Mouse (Mus musculus): ENCODE measurements at regions not wholly inside any gene's neighbourhood (a gene's known extent, or its start where the extent isn't known, plus 50 kb on each side); places are given as distances from the start of the nearest gene placed in this dataset.

DNA sequence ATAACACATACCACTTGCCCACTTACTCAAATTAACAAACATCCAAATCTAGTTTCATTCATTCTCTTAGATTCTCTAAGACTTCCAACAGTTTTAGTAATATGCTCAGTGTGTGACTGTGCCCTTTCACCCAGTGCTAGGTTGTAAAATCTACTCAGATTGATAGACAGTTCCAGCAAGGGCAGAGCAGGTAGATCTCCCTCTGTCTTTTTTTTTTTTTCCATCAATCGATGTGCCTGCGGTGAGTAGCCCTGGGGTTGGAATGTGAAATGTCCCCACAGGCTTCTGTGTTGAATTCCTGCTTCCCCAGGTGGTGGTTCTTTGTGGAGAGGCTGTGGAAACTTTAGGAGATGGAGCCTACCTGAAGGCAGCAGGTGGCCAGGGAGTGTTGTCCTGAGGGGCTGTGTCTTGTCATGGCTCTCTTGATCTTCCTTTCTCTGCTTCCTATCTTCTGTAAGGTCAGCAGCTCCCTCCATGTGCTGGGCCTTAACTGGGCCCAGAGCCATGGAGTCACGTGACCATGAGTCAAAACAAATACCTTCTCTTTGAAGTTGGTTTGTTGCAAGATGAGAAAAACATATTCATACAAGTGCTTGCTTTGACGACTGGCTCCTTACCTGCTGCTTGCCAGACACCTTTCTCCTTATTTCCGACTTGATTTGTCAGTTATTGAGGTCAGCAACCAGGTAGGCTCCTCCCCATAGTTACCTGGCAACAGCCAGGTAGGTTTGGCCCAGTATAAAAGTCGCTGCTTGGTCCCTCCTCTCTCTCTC is 394.5 kb downstream of the Etnk1 start:
- no peak for DNase-seq (ENCODE audit: low spot score)
- 58% methylated on average over 6 of the region's 6 CpGs for WGBS

DNA sequence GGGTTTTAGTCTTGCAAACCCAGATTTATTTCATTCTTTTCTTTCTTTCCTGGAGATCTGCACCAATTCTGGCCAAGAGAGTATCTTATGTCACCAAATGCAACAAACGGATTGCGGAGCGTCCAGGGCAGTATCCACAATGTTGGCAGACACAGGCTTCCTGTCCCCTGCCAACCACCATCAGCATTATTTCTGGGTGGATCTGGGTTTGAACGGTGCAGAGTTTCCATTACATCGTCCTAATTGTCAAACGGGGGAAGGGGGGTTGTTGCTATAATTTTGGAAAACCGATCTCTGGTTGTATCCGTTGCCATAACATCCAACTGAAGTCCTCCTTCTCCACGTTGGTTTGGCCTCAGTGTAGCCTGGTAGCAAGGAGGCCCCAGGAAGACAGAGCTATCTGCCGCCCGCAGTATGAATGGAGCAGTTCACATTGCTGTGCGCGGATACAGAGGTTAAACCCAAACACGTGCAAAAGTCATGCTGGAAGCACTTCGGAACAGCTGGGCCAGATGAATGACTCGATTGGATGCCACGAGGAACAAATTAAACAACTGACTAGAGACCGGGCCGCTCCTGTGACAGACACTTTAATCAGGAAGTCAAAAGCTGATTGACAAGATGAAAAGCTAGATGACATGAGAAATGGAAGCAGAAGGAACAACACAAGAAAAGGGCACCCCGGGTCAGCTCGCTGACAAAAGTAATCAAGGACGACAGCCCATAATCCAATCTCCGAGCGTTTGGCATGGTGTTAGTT is 404.5 kb downstream of the Etnk1 start:
- WGBS = 35% methylated on average over 24 of the region's 24 CpGs
- H3K4me3 ChIP-seq (ENCODE audit: low read depth, low read length) = no peak overlapping the region
- peak; percentile 78 for DNase-seq (ENCODE audit: low spot score)
- peaks cover 3% of the 10 kb centered on the region for H3K27me3 ChIP-seq (replicated peaks; ENCODE audit: control insufficient read depth, insufficient read depth, low read length)
- no peaks in the 10 kb centered on the region for H3K36me3 ChIP-seq (ENCODE audit: control insufficient read depth, insufficient read depth, low read length)
- H3K9me3 ChIP-seq (ENCODE audit: control insufficient read depth, low read length) = no peaks in the 10 kb centered on the region
- no peak overlapping the region for H3K9ac ChIP-seq (ENCODE audit: low read depth, low read length)
- no peaks in the 10 kb centered on the region for H3K4me1 ChIP-seq (ENCODE audit: control insufficient read depth, insufficient read depth, low read length)
- peak overlapping the region; percentile 23 for H3K4me2 ChIP-seq (ENCODE audit: low read depth, low read length)
- peak; percentile 77 for ATAC-seq (ENCODE audit: low read depth)
- 0 out of 2 replicates have a peak overlapping the region, but pooled peaks have one; percentile 53 for H3K27ac ChIP-seq (replicated peaks; ENCODE audit: low read depth, low read length)

More for the DNA sequence above, 394.5 kb downstream of the Etnk1 start:
- no peaks in the 10 kb centered on the region for H3K9me3 ChIP-seq (ENCODE audit: control insufficient read depth, low read length)
- H3K36me3 ChIP-seq (ENCODE audit: control insufficient read depth, insufficient read depth, low read length) = no peaks in the 10 kb centered on the region
- no peak overlapping the region for H3K9ac ChIP-seq (ENCODE audit: low read depth, low read length)
- H3K4me2 ChIP-seq (ENCODE audit: low read depth, low read length) = no peak overlapping the region
- ATAC-seq (ENCODE audit: low read depth) = no peak
- no peaks in the 10 kb centered on the region for H3K27me3 ChIP-seq (replicated peaks; ENCODE audit: control insufficient read depth, insufficient read depth, low read length)
- H3K27ac ChIP-seq (replicated peaks; ENCODE audit: low read depth, low read length) = no peak overlapping the region
- H3K4me1 ChIP-seq (ENCODE audit: control insufficient read depth, insufficient read depth, low read length) = 0 out of 2 replicates have a peak, but pooled peaks cover 4% of the 10 kb centered on the region
- H3K4me3 ChIP-seq (ENCODE audit: low read depth, low read length) = no peak overlapping the region

DNA sequence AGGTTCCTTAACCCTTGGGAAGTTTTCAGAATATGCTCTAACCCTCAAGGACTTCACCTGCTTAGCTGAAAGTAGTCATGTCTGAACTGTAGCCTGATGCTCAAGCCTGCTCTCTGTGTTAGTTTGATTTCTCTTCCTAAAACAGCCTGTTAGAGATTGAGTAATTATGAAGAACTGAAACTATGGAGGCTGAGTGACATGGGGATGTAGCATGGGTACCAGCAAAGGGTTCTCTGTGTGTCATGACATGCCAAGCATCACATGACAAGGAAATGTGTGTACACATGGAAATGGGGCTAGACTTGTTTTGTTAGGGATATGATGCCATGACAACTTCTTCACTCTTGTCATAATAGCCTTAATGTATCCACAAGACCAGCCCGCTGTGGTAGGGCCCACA is 412.2 kb downstream of the Etnk1 start:
- Histone ChIP-seq H3K4me1 (ENCODE audit: control insufficient read depth, insufficient read depth, low read length) (no peaks in the 10 kb centered on the region), H3K9ac (ENCODE audit: low read depth, low read length) (no peak overlapping the region), H3K27me3 (replicated peaks; ENCODE audit: control insufficient read depth, insufficient read depth, low read length) (0 out of 2 replicates have a peak, but pooled peaks cover 3% of the 10 kb centered on the region), H3K36me3 (ENCODE audit: control insufficient read depth, insufficient read depth, low read length) (no peaks in the 10 kb centered on the region), H3K9me3 (ENCODE audit: control insufficient read depth, low read length) (no peaks in the 10 kb centered on the region), H3K4me3 (ENCODE audit: low read depth, low read length) (no peak overlapping the region), H3K27ac (replicated peaks; ENCODE audit: low read depth, low read length) (no peak overlapping the region), H3K4me2 (ENCODE audit: low read depth, low read length) (no peak overlapping the region)
- WGBS = 88% methylated on average over 1 of the region's 1 CpGs
- ATAC-seq (ENCODE audit: low read depth) (no peak), DNase-seq (ENCODE audit: low spot score) (no peak)

DNA sequence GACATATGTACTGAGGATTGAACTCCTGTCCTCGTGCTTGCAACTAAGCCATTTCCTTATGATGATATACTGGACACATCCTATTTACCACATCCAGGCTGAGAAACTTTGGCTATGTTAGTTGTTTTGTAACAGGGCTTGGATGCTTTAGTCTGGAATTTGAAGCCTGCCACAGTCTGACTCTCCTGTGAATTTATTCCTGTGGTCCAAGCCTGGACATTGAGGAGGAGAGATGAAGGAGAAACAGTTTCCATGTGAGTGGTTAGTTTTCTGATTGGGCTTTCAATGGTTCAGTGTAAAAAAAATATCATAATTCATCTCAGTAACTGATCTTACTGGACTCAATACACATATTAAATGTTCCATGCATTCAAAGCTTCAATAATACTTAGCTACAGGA is 422.6 kb downstream of the Etnk1 start:
- Histone ChIP-seq H3K9ac (ENCODE audit: low read depth, low read length) (no peak overlapping the region), H3K36me3 (ENCODE audit: control insufficient read depth, insufficient read depth, low read length) (no peaks in the 10 kb centered on the region), H3K4me1 (ENCODE audit: control insufficient read depth, insufficient read depth, low read length) (no peaks in the 10 kb centered on the region), H3K4me2 (ENCODE audit: low read depth, low read length) (no peak overlapping the region), H3K27ac (replicated peaks; ENCODE audit: low read depth, low read length) (no peak overlapping the region), H3K9me3 (ENCODE audit: control insufficient read depth, low read length) (no peaks in the 10 kb centered on the region), H3K4me3 (ENCODE audit: low read depth, low read length) (no peak overlapping the region), H3K27me3 (replicated peaks; ENCODE audit: control insufficient read depth, insufficient read depth, low read length) (peaks cover 3% of the 10 kb centered on the region; the same call in 1 of the 2 replicates)
- WGBS = 59% methylated on average over 1 of the region's 1 CpGs
- no peak for ATAC-seq (ENCODE audit: low read depth)
- no peak for DNase-seq (ENCODE audit: low spot score)

DNA sequence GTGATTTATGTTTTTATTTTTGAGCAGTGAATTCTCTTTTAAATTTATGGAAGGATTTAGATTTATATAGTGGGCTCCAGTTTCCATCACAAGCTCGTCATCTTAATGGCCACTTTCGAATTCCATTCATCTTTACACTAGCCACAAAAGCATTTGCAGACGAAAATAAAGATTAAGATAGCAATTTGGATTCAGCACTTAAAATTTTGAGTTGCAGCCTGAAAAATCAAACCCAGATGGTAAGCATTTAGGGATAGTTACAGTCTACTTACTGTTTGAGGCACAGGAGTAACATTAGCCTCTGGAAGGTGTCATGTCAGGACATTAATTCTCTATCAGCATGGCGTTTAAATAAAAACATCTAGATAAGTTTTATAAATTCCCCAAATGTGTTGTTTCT is 423.2 kb downstream of the Etnk1 start:
- H3K9ac ChIP-seq (ENCODE audit: low read depth, low read length) = no peak overlapping the region
- peaks cover 3% of the 10 kb centered on the region; the same call in 1 of the 2 replicates for H3K27me3 ChIP-seq (replicated peaks; ENCODE audit: control insufficient read depth, insufficient read depth, low read length)
- ATAC-seq (ENCODE audit: low read depth) = no peak
- no peaks in the 10 kb centered on the region for H3K9me3 ChIP-seq (ENCODE audit: control insufficient read depth, low read length)
- H3K4me1 ChIP-seq (ENCODE audit: control insufficient read depth, insufficient read depth, low read length) = no peaks in the 10 kb centered on the region
- no peak overlapping the region for H3K4me2 ChIP-seq (ENCODE audit: low read depth, low read length)
- H3K36me3 ChIP-seq (ENCODE audit: control insufficient read depth, insufficient read depth, low read length) = no peaks in the 10 kb centered on the region
- 37% methylated on average over 4 of the region's 4 CpGs for WGBS
- DNase-seq (ENCODE audit: low spot score) = peak; percentile 21
- no peak overlapping the region for H3K27ac ChIP-seq (replicated peaks; ENCODE audit: low read depth, low read length)
- no peak overlapping the region for H3K4me3 ChIP-seq (ENCODE audit: low read depth, low read length)

DNA sequence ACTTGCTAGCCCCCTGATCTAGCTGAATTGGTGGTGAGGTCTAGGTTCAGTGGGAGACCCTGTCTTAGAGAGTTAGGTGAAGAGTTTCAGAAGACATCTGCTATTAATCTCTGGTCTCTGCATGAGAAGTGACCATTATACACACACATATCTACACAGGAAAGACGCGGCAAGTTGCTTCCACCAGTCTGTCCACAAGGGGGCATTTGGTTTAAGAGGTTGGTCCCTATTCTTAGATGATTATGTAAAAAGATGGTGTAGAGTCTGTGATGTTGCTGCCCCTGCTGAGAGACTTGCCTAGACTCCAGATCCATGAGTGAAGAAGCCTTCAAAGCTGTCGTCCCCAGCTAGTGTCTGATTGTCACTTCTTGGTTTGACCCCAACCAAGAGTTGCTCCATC is 425.5 kb downstream of the Etnk1 start:
- H3K27me3 ChIP-seq (replicated peaks; ENCODE audit: control insufficient read depth, insufficient read depth, low read length) = peaks cover 3% of the 10 kb centered on the region; the same call in 1 of the 2 replicates
- no peak overlapping the region for H3K4me3 ChIP-seq (ENCODE audit: low read depth, low read length)
- no peak overlapping the region for H3K4me2 ChIP-seq (ENCODE audit: low read depth, low read length)
- H3K27ac ChIP-seq (replicated peaks; ENCODE audit: low read depth, low read length) = no peak overlapping the region
- DNase-seq (ENCODE audit: low spot score) (no peak), ATAC-seq (ENCODE audit: low read depth) (no peak)
- no peak overlapping the region for H3K9ac ChIP-seq (ENCODE audit: low read depth, low read length)
- H3K36me3 ChIP-seq (ENCODE audit: control insufficient read depth, insufficient read depth, low read length) = no peaks in the 10 kb centered on the region
- WGBS = 91% methylated on average over 3 of the region's 3 CpGs
- H3K9me3 ChIP-seq (ENCODE audit: control insufficient read depth, low read length) = no peaks in the 10 kb centered on the region
- no peaks in the 10 kb centered on the region for H3K4me1 ChIP-seq (ENCODE audit: control insufficient read depth, insufficient read depth, low read length)

DNA sequence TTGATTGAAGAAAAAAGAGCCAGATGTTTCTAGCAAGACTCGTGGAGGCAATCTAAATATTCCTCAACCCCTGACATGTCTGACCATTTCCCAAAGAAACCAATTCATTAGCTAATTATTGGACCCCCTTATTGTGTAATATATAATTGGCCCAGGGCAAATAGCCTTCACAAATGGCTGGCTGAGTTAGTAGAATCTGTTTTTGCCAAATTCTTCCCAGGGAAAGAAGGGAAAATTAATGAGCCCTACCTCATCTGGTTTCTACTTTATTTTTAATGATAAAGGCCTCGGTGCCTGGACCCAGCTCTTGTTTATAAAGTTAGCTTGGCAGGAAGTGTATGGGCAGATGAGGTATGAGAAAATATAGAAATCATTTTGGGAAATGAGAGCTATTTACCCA is 428.5 kb downstream of the Etnk1 start:
- Histone ChIP-seq H3K9me3 (ENCODE audit: control insufficient read depth, low read length) (no peaks in the 10 kb centered on the region), H3K27me3 (replicated peaks; ENCODE audit: control insufficient read depth, insufficient read depth, low read length) (peaks cover 3% of the 10 kb centered on the region; the same call in 1 of the 2 replicates), H3K4me3 (ENCODE audit: low read depth, low read length) (no peak overlapping the region), H3K4me1 (ENCODE audit: control insufficient read depth, insufficient read depth, low read length) (no peaks in the 10 kb centered on the region), H3K36me3 (ENCODE audit: control insufficient read depth, insufficient read depth, low read length) (no peaks in the 10 kb centered on the region), H3K27ac (replicated peaks; ENCODE audit: low read depth, low read length) (no peak overlapping the region), H3K4me2 (ENCODE audit: low read depth, low read length) (no peak overlapping the region), H3K9ac (ENCODE audit: low read depth, low read length) (no peak overlapping the region)
- no peak for ATAC-seq (ENCODE audit: low read depth)
- 43% methylated on average over 2 of the region's 2 CpGs for WGBS
- DNase-seq (ENCODE audit: low spot score) = no peak

DNA sequence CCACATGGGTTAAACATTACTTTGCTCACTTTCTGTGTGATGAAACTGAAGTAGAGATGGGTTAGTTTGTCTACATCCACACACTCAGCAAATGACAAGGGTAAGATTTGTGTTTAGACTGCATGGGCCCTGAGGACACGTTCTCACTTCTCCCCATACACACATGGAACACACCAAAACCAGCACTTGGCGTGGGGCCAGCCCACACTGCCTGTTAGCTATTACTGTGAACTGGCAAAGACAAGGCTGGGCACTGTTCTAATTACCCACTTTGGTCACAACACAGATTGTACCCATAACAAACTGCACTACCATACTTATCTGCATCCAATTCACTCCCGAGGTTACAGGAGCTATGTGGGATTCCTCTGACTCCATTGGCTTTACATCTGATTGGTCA is 430.4 kb downstream of the Etnk1 start:
- H3K36me3 ChIP-seq (ENCODE audit: control insufficient read depth, insufficient read depth, low read length) = no peaks in the 10 kb centered on the region
- no peak for ATAC-seq (ENCODE audit: low read depth)
- WGBS = 51% methylated on average over 3 of the region's 3 CpGs
- peaks cover 3% of the 10 kb centered on the region; the same call in 1 of the 2 replicates for H3K27me3 ChIP-seq (replicated peaks; ENCODE audit: control insufficient read depth, insufficient read depth, low read length)
- no peak overlapping the region for H3K9ac ChIP-seq (ENCODE audit: low read depth, low read length)
- H3K27ac ChIP-seq (replicated peaks; ENCODE audit: low read depth, low read length) = no peak overlapping the region
- DNase-seq (ENCODE audit: low spot score) = peak; percentile 67
- no peaks in the 10 kb centered on the region for H3K9me3 ChIP-seq (ENCODE audit: control insufficient read depth, low read length)
- no peaks in the 10 kb centered on the region for H3K4me1 ChIP-seq (ENCODE audit: control insufficient read depth, insufficient read depth, low read length)
- H3K4me3 ChIP-seq (ENCODE audit: low read depth, low read length) = no peak overlapping the region
- no peak overlapping the region for H3K4me2 ChIP-seq (ENCODE audit: low read depth, low read length)
